Mouse (Mus musculus) right cerebral cortex, postnatal 4 days (tissue): Measurements from ENCODE around the gene Srebf2.
"Not testable (repeated sequence)": the region's sequence is repeated elsewhere in the genome, so short reads cannot be mapped to it uniquely, and the experiment has no call there.

ENCODE experiments used
- DNase-seq: peaks from one replicate; pipeline ENCODE4 v3.0.0-alpha.2; 2022

Gene Srebf2

DNA sequence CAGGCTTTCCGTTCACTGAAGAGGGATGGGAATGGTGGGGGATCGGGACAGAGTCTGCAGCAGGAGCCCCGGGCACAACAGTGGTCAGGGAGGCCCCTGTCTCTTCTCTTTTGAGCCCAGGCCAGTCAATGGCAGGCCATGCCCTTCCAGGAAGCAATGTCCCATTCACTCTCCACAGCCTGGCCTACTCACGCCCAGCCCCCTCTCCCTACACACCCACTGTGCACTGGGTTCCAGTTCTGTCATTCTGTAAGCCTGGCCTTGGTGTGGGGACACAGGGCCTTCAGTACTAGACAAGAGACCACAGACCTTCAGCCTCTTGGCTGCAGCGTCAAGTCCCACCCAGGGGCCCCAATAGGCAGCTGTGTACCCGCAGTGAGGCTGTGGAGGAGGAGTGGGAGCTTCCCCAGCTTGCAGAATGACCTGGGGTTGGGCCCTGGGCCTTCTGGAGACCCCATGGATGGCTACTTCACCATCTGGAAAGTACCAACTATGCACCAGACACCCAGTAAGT lies 83.2 kb downstream of the Srebf2 start:
- no peak for DNase-seq

DNA sequence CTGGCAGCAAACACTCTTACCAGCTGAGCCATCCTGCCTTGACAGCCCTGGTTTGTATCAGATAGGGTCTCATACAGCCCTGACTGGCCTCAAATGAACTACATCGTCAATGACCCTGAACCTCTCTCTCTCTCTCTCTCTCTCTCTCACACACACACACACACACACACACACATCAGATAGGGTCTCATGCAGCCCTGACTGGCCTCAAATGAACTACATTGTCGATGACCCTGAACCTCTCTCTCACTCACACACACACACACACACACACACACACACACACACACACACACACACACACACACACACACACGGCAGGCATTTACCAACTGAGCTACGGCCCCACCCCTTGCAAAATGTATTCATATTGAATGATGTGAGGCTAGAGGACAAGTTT lies 84.1 kb downstream of the Srebf2 start:
- no peak for DNase-seq

DNA sequence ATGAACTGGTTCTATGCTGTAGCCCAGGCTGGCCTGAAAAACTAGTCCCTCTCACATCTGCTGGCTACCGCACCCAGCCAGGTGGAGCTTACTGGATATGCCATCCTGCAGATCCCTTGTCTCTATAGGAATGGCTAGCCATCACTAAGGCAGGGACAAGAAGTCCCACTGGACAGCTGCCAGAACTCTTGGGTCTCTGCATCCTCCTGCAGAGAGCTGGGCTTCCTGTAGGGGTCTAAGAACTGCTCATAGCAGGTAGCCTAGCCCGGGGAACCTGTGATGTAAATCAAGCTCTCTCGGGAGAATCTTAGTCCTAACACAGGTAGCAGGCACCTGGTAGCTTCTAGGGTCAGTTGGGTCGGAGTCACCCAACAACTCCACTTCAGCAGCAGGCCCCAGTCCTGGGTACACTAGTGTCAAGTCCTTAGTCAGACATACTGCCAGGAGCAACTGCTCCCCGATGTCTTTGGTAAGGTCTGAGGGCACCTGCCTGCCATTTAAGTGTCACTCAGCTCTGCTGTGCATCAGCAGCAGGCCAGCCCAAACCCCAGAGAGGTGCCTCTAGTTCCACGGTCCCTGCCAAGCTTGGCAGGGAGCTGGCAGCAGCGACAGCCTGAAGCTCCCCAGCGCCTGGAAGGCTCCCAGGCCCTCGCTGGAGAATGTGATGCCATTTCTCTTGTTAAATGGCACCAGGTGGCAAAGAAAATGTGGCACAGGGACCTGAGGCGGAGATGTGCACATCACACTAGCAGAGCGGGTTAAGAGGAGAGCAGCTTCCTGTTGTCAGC lies 84.8 kb downstream of the Srebf2 start:
- DNase-seq = peak; percentile 40

DNA sequence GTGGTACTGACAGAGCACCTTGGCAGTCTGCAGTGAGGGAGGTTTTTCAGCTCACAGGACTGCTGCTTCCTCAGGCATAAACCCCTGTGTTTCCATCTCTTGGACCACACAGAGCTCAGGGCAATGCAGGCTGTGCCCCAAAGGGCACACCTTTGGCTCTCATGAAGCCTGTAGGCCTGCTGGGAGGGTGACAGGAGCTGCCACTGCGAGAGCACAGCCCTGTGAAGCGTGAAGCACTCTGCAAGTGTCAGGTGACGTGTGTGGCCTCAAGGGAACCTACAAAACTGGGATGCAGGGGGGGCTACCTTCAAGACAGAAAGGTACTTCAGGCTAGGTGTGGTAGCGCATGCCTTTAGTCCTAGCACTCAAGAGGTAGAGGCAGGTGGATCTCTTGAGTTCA lies 85.7 kb downstream of the Srebf2 start:
- no peak for DNase-seq

DNA sequence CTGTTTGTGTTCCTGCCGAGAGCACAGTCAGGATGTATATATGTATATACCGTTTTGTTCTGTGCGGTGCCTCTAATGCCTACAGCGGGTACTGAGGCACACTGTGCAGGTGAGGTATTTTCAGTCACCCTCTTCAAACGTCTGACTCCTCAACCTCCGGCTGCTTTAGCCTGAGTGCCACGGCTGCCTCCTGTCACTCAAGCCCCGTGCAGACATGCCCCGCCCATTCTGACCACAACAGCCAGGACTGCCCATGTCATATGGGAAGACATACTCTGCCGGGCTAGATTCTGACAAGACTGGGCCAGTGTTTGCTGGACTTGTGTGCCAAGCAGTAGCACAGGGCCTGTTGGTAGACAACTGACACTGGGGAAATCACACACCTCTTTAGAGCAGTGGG lies 88.7 kb downstream of the Srebf2 start:
- DNase-seq = no peak

DNA sequence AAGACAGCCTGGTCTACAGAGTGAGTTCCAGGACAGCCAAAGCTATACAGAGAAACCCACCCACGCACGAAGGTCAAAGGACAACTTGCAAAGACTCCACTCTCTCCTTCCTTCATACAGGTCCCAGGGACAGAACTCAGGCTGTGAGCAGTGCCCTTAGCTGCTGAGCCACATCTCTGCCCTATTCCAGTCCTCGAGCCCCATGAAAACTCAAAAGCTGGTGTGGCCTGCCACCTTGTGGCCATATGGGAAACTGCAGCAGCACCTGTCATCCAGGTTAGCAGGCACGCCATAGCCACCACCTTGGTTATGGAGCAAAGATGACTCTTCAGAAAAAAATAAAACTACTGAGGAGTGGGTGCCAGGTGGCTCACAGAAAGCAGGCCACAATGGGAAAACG lies 89.6 kb downstream of the Srebf2 start:
- peak; percentile 74 for DNase-seq

DNA sequence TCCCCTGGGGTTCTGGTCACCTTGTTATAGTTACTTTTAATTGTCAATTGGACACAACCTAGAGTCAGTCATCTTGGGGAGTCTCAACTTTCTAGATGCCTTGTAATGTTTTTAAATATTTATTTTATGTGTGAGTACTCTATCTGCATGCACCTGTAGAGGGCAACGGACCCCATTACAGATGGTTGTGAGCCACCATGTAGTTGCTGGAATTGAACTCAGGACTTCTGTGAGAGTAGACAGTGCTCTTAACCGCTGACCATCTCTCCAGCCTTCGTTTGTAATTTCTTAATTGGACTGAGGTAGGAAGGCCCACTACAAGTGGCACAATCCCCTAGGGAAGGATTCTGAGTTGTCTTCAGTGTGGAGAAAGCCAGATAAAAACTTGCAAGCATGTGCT lies 96.3 kb downstream of the Srebf2 start:
- no peak for DNase-seq

DNA sequence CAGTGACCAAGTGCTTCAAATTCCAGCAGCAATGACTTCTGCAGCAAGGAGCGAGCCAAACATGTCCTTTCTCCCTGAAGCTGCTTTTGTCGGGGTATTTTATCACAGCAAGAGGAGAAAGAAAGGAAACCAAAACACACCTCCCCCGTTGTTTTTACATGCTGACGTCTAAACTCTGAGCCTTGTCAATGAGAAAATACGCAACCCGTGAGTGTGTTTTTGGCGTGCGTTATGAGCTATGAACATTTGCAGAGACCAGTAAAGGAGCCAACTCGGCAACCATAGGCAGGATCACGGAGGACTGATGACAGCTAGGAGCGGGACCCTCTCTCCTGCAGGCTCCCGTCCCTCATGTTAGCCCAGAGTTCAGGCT lies 96.7 kb downstream of the Srebf2 start:
- no peak for DNase-seq

DNA sequence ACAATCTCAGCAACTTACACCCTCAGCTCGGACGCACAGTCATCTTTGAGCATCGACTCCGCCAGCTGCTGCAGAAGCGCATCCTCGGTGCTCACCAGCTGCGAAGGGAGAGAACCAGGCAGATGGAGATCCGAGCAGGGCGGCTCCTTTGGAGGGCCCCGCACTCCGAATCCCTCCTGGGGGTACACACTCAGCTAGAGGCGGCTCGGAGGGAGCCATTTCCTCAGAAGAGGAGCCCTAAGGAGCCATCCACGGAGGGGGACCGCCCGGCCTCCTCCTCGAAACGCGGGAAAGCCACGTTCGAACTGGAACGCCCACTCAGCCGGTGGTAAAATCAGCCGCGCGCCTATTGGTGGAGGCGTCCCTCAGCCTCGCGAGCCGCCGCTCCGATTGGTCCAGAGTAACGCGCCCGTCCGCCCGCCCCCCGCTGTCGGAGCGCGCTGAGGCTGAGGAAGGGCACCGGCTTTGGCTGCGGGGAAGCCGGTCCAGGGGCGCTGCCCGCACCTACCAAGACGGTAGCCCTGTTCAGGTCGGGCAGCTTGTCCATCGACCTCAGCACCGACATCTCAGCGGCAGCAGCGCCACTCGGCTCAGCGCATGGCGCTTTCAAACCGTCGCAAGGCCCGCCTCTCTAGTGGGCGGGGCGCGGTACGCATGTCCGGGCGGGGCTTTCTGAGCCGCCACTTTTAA lies 97.3 kb downstream of the Srebf2 start, which contains the start of gene Cenpm:
Gene Cenpm, minus strand, starts transcription at position 634 of the 690 bp plus-strand sequence.
- peak; percentile 93 for DNase-seq

DNA sequence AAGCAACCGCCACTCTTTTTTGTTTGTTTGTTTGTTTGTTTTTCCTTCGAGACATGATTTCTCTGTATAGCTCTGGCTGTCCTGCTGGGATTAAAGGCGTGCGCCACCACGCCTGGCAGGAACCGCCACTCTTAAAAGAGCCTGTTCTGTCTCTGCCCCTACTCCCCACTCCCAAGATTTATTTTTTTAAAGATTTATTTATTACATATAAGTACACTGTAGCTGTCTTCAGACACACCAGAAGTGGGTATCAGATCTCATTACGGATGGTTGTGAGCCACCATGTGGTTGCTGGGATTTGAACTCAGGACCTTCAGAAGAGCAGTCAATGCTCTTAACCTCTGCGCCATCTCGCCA lies 97.8 kb downstream of the Srebf2 start:
- not testable (repeated sequence) for DNase-seq

DNA sequence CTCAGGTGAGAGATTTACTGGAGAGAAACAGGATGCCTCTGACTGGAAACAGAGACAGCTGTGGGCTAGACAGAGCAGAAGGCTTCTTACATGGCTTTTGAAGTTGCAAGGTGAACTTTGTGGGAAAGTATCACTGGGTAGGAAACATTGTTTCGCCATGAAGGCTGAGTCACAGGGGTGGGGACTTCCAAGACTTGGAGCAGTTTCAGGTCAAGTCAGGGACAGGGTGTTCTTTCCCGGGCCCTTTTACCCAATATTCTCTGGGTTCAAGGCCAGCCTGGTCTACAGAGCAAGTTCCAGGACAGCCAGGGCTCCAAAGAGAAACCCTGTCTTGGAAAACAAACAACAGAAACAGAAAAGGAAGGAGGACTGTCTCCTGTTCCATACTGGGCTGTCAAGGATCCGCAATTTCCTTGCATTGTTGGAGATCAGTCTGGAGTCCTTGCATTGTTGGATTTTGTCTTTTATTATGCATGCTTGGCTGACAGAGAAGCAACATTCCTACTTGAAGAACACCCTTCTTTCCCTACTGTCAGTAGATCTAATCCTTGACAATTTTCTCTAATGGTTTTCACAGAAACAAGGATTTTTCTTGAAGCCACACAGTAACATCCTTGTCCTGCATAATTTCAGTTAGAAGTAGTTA lies 100.3 kb downstream of the Srebf2 start:
- DNase-seq = no peak

DNA sequence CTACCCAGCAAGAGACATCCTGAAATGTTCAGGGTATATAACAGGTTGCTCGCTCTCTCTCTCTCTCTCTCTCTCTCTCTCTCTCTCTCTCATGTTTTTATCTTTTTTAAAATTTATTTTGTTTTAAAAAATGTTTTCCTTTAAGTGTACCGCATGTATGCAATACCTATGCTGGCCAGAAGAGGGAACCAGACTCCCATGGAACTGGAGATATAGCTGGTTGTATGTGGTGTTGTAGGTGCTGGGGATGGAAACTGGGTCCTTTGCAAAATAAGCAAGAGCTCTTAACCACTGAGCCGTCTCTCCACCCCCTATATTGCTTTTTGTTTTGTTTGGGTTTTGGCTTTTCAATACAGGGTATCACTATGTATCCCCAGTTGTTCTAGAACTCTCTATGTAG lies 104.6 kb downstream of the Srebf2 start:
- no peak for DNase-seq

DNA sequence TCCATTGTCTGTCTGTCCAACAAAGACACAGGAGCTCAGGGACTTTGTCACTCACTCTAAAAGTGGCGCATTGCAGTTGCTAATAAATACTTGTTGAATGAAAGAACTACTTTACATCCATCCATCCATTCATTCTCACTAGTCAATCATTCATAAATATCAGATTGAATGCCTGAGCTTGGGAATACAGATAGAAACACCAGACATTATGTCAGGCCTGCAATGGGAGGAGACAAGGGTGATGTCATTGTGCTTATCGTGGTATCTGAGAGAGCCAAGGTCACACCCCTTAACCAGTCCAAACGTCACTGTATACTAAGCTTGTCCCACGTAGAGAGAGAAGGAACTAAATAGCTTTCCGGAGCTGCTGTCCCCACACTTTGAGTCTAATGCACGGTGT lies 105.1 kb downstream of the Srebf2 start, which contains the start of gene 1500009C09Rik:
Gene 1500009C09Rik, plus strand, starts transcription at position 301 of the 400 bp plus-strand sequence.
- no peak for DNase-seq
